Mouse (Mus musculus): ENCODE measurements around the gene Spata17. TPM values are rescaled to one million over a fixed set of nuclear protein-coding genes. Genes with fewer than 3 reads are reported as not detected.

The Spata17 gene
- polyA plus RNA-seq, 2 experiments, result 0.10 to 0.12 TPM

- ATAC-seq (ENCODE audit: insufficient read depth), result no peak
These were observed 161.4 kb downstream of the Spata17 start for GRCm38 (mm10) chr1:187053862-187054261.

GRCm38 (mm10) chr1:187052532-187052931, 162.7 kb downstream of the Spata17 start:
- 61% methylated on average over 5 of the region's 5 CpGs for WGBS (ENCODE audit: insufficient replicate concordance)
- Histone ChIP-seq H3K4me2 (ENCODE audit: low read depth) (no peak overlapping the region), H3K27ac (no peak overlapping the region), H3K9ac (replicated peaks) (no peak overlapping the region), H3K4me3 (ENCODE audit: insufficient read depth in 1 of 2, low read depth in 2 of 2, low read length in 2 of 2) (no peak overlapping the region), H3K27me3 (ENCODE audit: control insufficient read depth, insufficient read depth, low read length) (no peaks in the 10 kb centered on the region), H3K9me3 (ENCODE audit: control insufficient read depth, low read length) (no peaks in the 10 kb centered on the region), H3K36me3 (replicated peaks; ENCODE audit: control insufficient read depth, insufficient read depth, low read depth) (no peaks in the 10 kb centered on the region), H3K4me1 (replicated peaks; ENCODE audit: control insufficient read depth in 2 of 2, insufficient read depth in 2 of 2, low read length in 1 of 2) (no peaks in the 10 kb centered on the region)
- no peak for DNase-seq (ENCODE audit: low read depth in 3 of 3, low spot score in 3 of 3)
- no peak for ATAC-seq (ENCODE audit: insufficient read depth)
- TF ChIP-seq EP300 (IDR thresholded peaks at IDR 0.05; ENCODE audit: low read depth), result no peak
- no peak for TF ChIP-seq CTCF (IDR thresholded peaks at IDR 0.05; ENCODE audit: low read depth)

More at GRCm38 (mm10) chr1:187053862-187054261, 161.4 kb downstream of the Spata17 start:
- Histone ChIP-seq H3K9ac (replicated peaks) (no peak overlapping the region), H3K4me2 (ENCODE audit: low read depth) (no peak overlapping the region), H3K4me1 (replicated peaks; ENCODE audit: control insufficient read depth in 2 of 2, insufficient read depth in 2 of 2, low read length in 1 of 2) (no peaks in the 10 kb centered on the region), H3K27me3 (ENCODE audit: control insufficient read depth, insufficient read depth, low read length) (no peaks in the 10 kb centered on the region), H3K36me3 (replicated peaks; ENCODE audit: control insufficient read depth, insufficient read depth, low read depth) (no peaks in the 10 kb centered on the region), H3K27ac (no peak overlapping the region), H3K4me3 (ENCODE audit: insufficient read depth in 1 of 2, low read depth in 2 of 2, low read length in 2 of 2) (no peak overlapping the region), H3K9me3 (ENCODE audit: control insufficient read depth, low read length) (no peaks in the 10 kb centered on the region)
- TF ChIP-seq EP300 (IDR thresholded peaks at IDR 0.05; ENCODE audit: low read depth) (no peak), CTCF (IDR thresholded peaks at IDR 0.05; ENCODE audit: low read depth) (no peak)
- no peak for DNase-seq (ENCODE audit: low read depth in 3 of 3, low spot score in 3 of 3)
- WGBS (ENCODE audit: insufficient replicate concordance), result 62% methylated on average over 3 of the region's 3 CpGs

- no peak overlapping the region for H3K4me3 ChIP-seq (ENCODE audit: insufficient read depth in 1 of 2, low read depth in 2 of 2, low read length in 2 of 2)
- H3K36me3 ChIP-seq (replicated peaks; ENCODE audit: control insufficient read depth, insufficient read depth, low read depth), result no peaks in the 10 kb centered on the region
- DNase-seq (ENCODE audit: low read depth in 3 of 3, low spot score in 3 of 3) (no peak), ATAC-seq (ENCODE audit: insufficient read depth) (no peak)
- H3K4me2 ChIP-seq (ENCODE audit: low read depth), result no peak overlapping the region
- H3K27me3 ChIP-seq (ENCODE audit: control insufficient read depth, insufficient read depth, low read length), result no peaks in the 10 kb centered on the region
- H3K9me3 ChIP-seq (ENCODE audit: control insufficient read depth, low read length), result no peaks in the 10 kb centered on the region
- TF ChIP-seq EP300 (IDR thresholded peaks at IDR 0.05; ENCODE audit: low read depth) (no peak), CTCF (IDR thresholded peaks at IDR 0.05; ENCODE audit: low read depth) (no peak)
- no peak overlapping the region for H3K27ac ChIP-seq
- H3K4me1 ChIP-seq (replicated peaks; ENCODE audit: control insufficient read depth in 2 of 2, insufficient read depth in 2 of 2, low read length in 1 of 2), result no peaks in the 10 kb centered on the region
- WGBS (ENCODE audit: insufficient replicate concordance), result 69% methylated on average over 8 of the region's 8 CpGs
- H3K9ac ChIP-seq (replicated peaks), result no peak overlapping the region
These were observed 164.0 kb downstream of the Spata17 start for GRCm38 (mm10) chr1:187051296-187051695.

- no peaks in the 10 kb centered on the region for H3K27me3 ChIP-seq (ENCODE audit: control insufficient read depth, insufficient read depth, low read length)
- no peaks in the 10 kb centered on the region for H3K36me3 ChIP-seq (replicated peaks; ENCODE audit: control insufficient read depth, insufficient read depth, low read depth)
- no peak for DNase-seq (ENCODE audit: low read depth in 3 of 3, low spot score in 3 of 3)
- H3K4me2 ChIP-seq (ENCODE audit: low read depth), result no peak overlapping the region
- H3K4me1 ChIP-seq (replicated peaks; ENCODE audit: control insufficient read depth in 2 of 2, insufficient read depth in 2 of 2, low read length in 1 of 2), result no peaks in the 10 kb centered on the region
- no peak overlapping the region for H3K4me3 ChIP-seq (ENCODE audit: insufficient read depth in 1 of 2, low read depth in 2 of 2, low read length in 2 of 2)
- no peak for ATAC-seq (ENCODE audit: insufficient read depth)
- H3K9ac ChIP-seq (replicated peaks), result no peak overlapping the region
- WGBS (ENCODE audit: insufficient replicate concordance), result 70% methylated on average over 9 of the region's 9 CpGs
- H3K9me3 ChIP-seq (ENCODE audit: control insufficient read depth, low read length), result no peaks in the 10 kb centered on the region
- TF ChIP-seq CTCF (IDR thresholded peaks at IDR 0.05; ENCODE audit: low read depth) (no peak), EP300 (IDR thresholded peaks at IDR 0.05; ENCODE audit: low read depth) (no peak)
- H3K27ac ChIP-seq, result no peak overlapping the region
These were observed 166.5 kb downstream of the Spata17 start for GRCm38 (mm10) chr1:187048681-187049288.

- DNase-seq (ENCODE audit: low read depth in 3 of 3, low spot score in 3 of 3) (no peak), ATAC-seq (ENCODE audit: insufficient read depth) (no peak)
- Histone ChIP-seq H3K9me3 (ENCODE audit: control insufficient read depth, low read length) (no peaks in the 10 kb centered on the region), H3K4me2 (ENCODE audit: low read depth) (no peak overlapping the region), H3K27me3 (ENCODE audit: control insufficient read depth, insufficient read depth, low read length) (no peaks in the 10 kb centered on the region), H3K9ac (replicated peaks) (no peak overlapping the region), H3K4me1 (replicated peaks; ENCODE audit: control insufficient read depth in 2 of 2, insufficient read depth in 2 of 2, low read length in 1 of 2) (no peaks in the 10 kb centered on the region), H3K36me3 (replicated peaks; ENCODE audit: control insufficient read depth, insufficient read depth, low read depth) (no peaks in the 10 kb centered on the region), H3K27ac (no peak overlapping the region), H3K4me3 (ENCODE audit: insufficient read depth in 1 of 2, low read depth in 2 of 2, low read length in 2 of 2) (no peak overlapping the region)
- TF ChIP-seq EP300 (IDR thresholded peaks at IDR 0.05; ENCODE audit: low read depth) (no peak), CTCF (IDR thresholded peaks at IDR 0.05; ENCODE audit: low read depth) (no peak)
- WGBS (ENCODE audit: insufficient replicate concordance), result 47% methylated on average over 6 of the region's 6 CpGs
These were observed 170.5 kb downstream of the Spata17 start for GRCm38 (mm10) chr1:187044726-187045125.

Data from liver, embryonic 14.5 days (tissue).